Mouse (Mus musculus) adrenal gland, adult 8-10 months (tissue): Measurements from ENCODE around the gene Rasgef1b. TPM values are rescaled to one million over a fixed set of nuclear protein-coding genes. Genes with fewer than 3 reads are reported as not detected.

Source experiments
- DNase-seq: peaks from one replicate; pipeline ENCODE4 v3.0.0; 2022
- total RNA-seq, 4 experiments: library from RNA; stranded (reverse); gene quantifications; 2 replicates each; pipeline ENCODE4 v1.2.4; 2022

Rasgef1b gene
- total RNA-seq, 4 experiments from 2014 or later = 9.8 to 14.6 (median 11.0) TPM

- no peak for DNase-seq
These were observed 537.7 kb downstream of the Rasgef1b start for GRCm38 (mm10) chr5:99190941-99191800.

GRCm38 (mm10) chr5:99183637-99184036 is 545.2 kb downstream of the Rasgef1b start:
- DNase-seq = no peak

GRCm38 (mm10) chr5:99174608-99175385 is 554.1 kb downstream of the Rasgef1b start:
- no peak for DNase-seq

GRCm38 (mm10) chr5:99169836-99170235 is 559.0 kb downstream of the Rasgef1b start:
- DNase-seq = no peak

GRCm38 (mm10) chr5:99167767-99168166 is 561.1 kb downstream of the Rasgef1b start:
- no peak for DNase-seq

Other genes starting within 250 kb of the Rasgef1b start
- 1 to 10 TPM in 2 of 4 experiments, not detected in 2; 1.3 to 1.5 TPM for gene Vamp9, start 177.2 kb upstream of the Rasgef1b start, total RNA-seq
- 100 to 1,000 TPM in 3 of 4 experiments, 10 to 100 TPM in 1; 72.1 to 188 (median 154) TPM for gene Hnrnpd, start 249.9 kb upstream of the Rasgef1b start, total RNA-seq
- gene 4930524J08Rik, start 250.0 kb upstream of the Rasgef1b start, total RNA-seq = 1 to 10 TPM; 1.2 to 2.2 (median 1.7) TPM